Mouse (Mus musculus) left cerebral cortex, adult 8-10 months (tissue): ENCODE results near the gene Calm2. TPM values are rescaled to one million over a fixed set of nuclear protein-coding genes. Genes with fewer than 3 reads are reported as not detected.

Source experiments
- DNase-seq, 2 experiments: peaks; one replicate each; pipeline ENCODE4 v3.0.0; 2022; ENCODE audit warnings: low spot score in 2 of 2
- total RNA-seq, 4 experiments: library from RNA; stranded (reverse); gene quantifications; 2 replicates each; pipeline ENCODE4 v1.2.4; 2022

Calm2 gene
- total RNA-seq, 4 experiments from 2014 or later: 2,138 to 2,258 (median 2,232) TPM

DNA sequence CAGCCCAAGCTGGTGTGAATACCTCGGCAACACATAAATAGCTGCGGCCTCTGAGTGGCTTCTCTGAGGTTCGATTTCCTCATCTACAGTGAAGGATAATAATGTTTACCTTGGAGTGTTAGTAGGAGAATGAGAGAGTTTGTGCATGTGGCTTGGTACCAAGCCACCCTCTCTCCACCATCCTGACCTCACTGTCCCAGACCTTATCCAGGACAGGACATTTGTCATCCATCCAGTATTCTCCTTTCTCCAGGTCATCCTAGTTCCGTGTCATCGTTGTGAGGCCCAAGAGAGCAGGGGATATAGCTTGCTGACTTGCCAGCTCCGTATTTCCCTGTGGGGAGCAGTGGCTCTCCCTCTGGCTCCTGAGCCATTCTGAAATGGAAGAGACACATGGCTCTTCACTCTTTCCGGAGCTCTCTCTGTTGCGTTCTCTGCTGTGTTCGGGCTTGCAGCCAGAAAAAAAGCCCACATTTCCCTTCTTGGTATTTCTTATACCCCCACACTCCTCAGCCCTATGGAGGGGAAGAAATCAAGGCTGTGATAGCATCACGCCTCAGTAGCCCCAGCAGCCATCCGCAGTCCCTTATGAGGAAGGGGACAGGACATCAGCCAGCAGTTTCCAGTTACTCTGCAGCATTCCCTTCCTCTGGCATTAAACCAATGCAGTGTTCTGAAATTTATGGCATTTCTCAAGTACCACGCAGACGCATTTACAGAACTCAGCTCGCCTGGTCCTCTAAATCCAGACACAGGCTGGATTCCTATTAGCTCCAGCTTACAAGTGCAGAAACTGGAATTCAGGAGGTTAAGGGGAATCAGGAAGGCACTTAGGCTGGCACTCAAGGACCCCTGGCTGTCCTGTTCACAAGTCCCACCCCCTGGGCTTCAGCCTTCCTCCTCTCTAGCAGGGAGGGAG is 13.3 kb upstream of the Calm2 start:
- peak in 1 of 2 experiments; percentile 73 for DNase-seq

GRCm38 (mm10) chr17:87458911-87459749 is 12.4 kb upstream of the Calm2 start:
- no peak for DNase-seq

DNA sequence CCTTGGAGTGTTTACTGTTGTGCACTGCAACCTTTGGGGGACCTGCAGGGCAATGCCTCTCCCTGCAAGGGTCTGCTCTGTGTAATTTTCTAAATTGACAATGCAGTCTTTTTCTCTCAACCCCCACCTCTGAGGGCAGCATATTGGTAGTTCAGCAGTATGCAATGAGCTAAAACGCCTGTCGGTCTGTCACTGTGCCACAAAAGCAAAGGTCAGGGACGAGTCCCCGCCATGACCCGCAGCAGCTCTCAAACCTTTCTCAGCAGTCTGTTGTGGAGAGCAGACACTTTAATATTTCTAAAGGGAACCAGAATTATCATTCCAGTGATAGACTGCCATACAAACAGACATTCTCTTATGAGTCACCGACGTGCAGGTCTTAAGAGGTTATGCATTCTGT is 11.2 kb upstream of the Calm2 start:
- DNase-seq: no peak

DNA sequence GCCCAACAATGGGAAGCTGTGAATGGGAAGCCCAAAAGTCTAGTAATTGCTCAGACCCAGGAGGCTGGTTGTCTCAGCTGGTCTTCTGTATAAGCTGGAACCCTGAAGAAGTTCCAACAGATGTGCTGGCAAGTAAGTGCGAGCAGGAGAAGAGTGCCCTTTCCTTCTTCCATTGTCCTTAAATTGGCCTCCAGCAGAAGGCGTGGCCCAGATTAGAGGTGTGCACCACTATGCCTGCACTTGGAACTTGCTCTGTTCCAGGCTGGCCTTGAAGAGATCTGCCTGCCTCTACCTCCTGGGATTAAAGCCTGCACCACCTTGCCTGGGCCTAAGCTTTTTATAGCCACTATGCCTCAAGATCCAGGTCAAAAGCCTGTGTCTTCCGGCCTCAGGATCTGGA is 7.4 kb upstream of the Calm2 start:
- DNase-seq: no peak

- no peak for DNase-seq
Observed at GRCm38 (mm10) chr17:87453336-87453735, 6.6 kb upstream of the Calm2 start.

DNA sequence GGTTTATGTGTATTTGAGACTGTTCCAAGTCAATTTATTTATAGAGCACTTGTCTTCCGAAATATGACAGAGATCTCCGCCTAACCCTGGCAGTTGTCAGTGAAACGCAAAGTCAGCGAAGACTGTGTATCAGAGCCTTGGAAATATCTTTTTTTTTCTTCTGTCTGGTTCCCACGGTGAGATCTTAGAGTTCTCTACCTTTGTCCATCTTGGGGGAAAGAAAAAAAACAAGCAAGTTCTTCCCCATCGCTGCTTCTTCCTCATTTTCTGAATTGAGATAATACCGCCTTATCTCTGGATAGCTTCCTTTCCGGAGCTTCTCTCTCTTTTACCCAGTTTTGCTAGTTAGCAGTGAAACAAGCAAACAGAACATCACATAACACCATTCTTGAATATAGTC is 2.1 kb upstream of the Calm2 start:
- no peak for DNase-seq

- no peak for DNase-seq
Observed at GRCm38 (mm10) chr17:87448339-87448738, 1.6 kb upstream of the Calm2 start.

GRCm38 (mm10) chr17:87447612-87448200 is 971 bp upstream of the Calm2 start:
- no peak for DNase-seq

GRCm38 (mm10) chr17:87445917-87446766 is 593 bp downstream of the Calm2 start:
- DNase-seq: peak in 1 of 2 experiments; percentile 75

GRCm38 (mm10) chr17:87445337-87445916 is 1.3 kb downstream of the Calm2 start:
- no peak for DNase-seq

DNA sequence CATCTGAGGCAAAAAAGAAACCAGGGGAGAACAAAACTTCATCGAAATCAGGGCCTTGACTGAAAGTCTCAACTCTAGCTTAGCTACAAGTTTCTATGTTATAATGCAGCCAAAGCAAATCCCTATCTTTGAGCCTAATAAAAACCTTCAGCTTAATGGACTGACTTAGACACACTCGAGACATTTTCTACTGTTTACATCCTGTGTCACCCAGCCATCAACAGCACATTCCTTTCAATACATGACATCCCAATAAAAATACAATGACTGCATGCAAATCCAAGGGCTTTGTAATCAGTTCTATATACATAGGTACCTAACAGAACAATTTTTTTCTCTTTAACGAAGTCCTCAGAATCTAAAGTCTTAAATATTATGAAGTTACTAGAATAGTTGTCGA is 2.0 kb downstream of the Calm2 start:
- no peak for DNase-seq

GRCm38 (mm10) chr17:87441537-87441936 is 5.2 kb downstream of the Calm2 start:
- no peak for DNase-seq

DNA sequence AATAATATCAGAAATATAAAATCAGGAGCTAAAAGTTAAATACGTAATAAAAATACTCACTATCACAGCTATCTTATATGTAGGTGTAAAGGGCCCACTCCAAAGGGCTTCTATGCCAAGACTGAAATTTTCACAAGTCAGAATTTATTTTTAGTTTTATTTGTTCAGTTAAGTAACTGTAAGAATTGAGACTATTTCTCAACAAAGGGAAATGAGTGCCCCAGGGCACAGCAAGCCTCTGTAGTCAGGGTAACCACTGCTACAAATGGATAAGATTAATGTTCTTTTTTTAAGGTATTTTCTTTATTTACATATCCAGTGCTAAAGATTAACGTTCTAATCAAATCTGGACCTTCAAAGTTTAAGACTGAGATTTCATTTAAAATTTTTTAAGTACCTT is 7.3 kb downstream of the Calm2 start:
- DNase-seq: no peak

DNA sequence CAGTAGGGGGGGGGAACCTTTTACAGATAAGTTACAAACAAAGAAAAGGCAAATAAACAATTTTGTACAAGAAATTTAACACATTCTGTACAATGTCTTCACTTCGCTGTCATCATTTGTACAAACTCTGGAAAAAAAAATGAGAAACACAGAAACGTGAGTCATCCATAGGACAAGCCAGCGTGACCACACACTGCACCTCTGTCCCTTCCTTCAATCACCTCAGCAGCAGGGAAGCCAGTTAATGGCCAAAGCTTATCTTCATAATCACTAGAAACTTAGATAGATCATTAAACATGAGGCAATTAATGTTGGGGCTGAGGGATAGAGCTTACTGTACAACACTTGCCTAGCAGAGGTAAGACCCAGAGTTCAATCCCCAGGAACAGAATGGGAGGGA is 12.8 kb downstream of the Calm2 start:
- no peak for DNase-seq

GRCm38 (mm10) chr17:87432743-87433142 is 14.0 kb downstream of the Calm2 start:
- no peak for DNase-seq

DNA sequence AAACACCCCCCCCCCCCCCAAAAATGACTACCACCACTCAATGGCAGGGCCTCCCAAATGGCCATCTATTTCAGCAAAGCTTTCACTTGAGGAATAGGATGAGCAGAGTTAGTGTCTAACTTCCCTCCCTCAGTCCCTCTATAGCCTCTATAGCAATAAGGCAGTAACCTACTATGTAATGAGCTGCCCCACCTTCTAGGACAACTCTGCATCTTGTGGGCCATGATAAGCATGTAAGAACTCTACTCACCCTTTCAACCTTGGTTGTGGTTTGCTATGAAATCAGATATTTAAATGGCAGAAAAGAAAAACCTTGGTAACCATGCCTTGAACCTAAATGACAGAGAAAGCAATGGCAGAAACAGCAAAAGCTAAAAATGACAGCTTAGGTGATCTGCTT is 14.4 kb downstream of the Calm2 start:
- no peak for DNase-seq

GRCm38 (mm10) chr17:87429431-87429830 is 17.3 kb downstream of the Calm2 start:
- DNase-seq: no peak

GRCm38 (mm10) chr17:87427511-87427910 is 19.2 kb downstream of the Calm2 start, which contains the start of gene Stpg4:
Gene Stpg4 (minus strand): TSS chr17:87427741.
- no peak for DNase-seq

GRCm38 (mm10) chr17:87418082-87418481 is 28.7 kb downstream of the Calm2 start:
- DNase-seq: no peak

DNA sequence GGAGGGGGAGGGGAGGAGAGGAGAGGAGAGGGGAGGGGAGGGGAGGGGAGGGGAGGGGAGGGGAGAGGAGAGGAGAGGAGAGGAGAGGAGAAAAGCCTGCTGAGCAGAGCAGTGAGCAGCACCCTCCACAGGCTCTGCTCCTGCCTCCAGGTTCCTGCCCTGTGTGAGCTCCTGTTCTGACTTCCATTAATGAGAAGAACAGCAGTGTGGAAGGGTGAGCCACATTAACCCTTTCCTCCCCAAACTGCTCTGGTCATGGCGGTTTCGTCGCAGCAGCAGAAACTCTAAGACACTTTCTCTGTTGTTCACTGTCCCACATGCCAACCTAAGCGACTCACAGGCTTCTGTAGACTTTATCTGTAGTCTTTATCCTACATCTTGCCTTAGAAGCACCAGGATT is 40.1 kb downstream of the Calm2 start:
- DNase-seq: no peak

DNA sequence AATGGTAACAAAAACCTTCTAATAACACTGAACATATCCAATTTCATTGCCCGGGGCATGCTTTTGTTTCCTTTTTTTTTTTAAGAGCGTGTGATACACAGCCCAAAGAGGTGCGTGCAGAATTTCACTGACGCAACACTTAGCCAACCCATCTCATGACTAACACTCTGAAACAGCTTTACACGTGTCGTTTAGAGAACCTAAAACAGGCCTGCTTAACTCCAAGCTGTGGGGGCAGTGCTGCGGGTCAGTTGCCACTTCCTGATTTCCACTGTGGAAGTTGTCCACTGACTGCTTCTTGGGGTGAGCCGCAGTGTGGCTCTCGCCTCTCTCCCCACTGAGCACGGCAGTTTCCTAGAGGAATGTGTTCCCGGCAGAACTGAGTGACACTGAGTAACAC is 41.2 kb downstream of the Calm2 start:
- DNase-seq: no peak
